Mouse (Mus musculus) liver, embryonic 13.5 days (tissue): ENCODE measurements around the gene Prr15l. TPM values are rescaled to one million over a fixed set of nuclear protein-coding genes. Genes with fewer than 3 reads are reported as not detected.
A peak's percentile ranks its signal among the peaks of the same experiment; 100 is the strongest.

Experiments
- ATAC-seq: fragments of 200-750 bp; cut with Nextera tagmentation; 2 replicates; pipeline ENCODE4 v1.8.0; 2017; ENCODE audit warnings: low read depth, mild to moderate bottlenecking, moderate number of reproducible peaks, moderate library complexity
- DNase-seq: peaks from one replicate; pipeline ENCODE4 v3.0.0; 2022
- H3K27ac ChIP-seq: fragments of 300-500 bp; sonication (generic); 2 replicates; pipeline ENCODE4 v1.5.1; 2015; ENCODE audit warnings: moderate library complexity, mild to moderate bottlenecking, inconsistent platforms
- H3K27me3 ChIP-seq: fragments of 300-500 bp; sonication (generic); 2 replicates; pipeline ENCODE4 v1.6.1; 2015; ENCODE audit warnings: mild to moderate bottlenecking, inconsistent platforms
- H3K36me3 ChIP-seq: fragments of 300-500 bp; sonication (generic); 2 replicates; pipeline ENCODE4 v1.6.1; 2015; ENCODE audit warnings: mild to moderate bottlenecking, inconsistent platforms
- H3K4me1 ChIP-seq: fragments of 300-500 bp; sonication (generic); replicated peaks from 2 replicates; pipeline ENCODE4 v1.6.1; 2015; ENCODE audit warnings: inconsistent platforms
- H3K4me2 ChIP-seq: fragments of 300-500 bp; sonication (generic); 2 replicates; pipeline ENCODE4 v1.6.1; 2015; ENCODE audit warnings: inconsistent platforms, mild to moderate bottlenecking, moderate library complexity
- H3K4me3 ChIP-seq: fragments of 300-500 bp; sonication (generic); replicated peaks from 2 replicates; pipeline ENCODE4 v1.5.1; 2015; ENCODE audit warnings: mild to moderate bottlenecking, inconsistent platforms
- H3K9ac ChIP-seq: fragments of 300-500 bp; sonication (generic); 2 replicates; pipeline ENCODE4 v1.6.1; 2015; ENCODE audit warnings: mild to moderate bottlenecking, inconsistent platforms
- H3K9me3 ChIP-seq: fragments of 300-500 bp; sonication (generic); replicated peaks from 2 replicates; pipeline ENCODE4 v1.6.1; 2016; ENCODE audit warnings: inconsistent platforms
- whole genome bisulfite sequencing: fragments of 180-500 bp; shearing (Covaris S2); methylation state at CpG from one replicate; pipeline ENCODE4 v1.1.7; 2015; ENCODE audit not compliant: insufficient replicate concordance; 5-methylcytosine and 5-hydroxymethylcytosine counted together
- polyA plus RNA-seq: library from polyadenylated mRNA; unstranded; fragments of >200 nt; fragmentation: Nextera tagmentation; extraction: Ambion mirVana; gene quantifications from 2 replicates; pipeline ENCODE4 v1.2.1, GENCODE M21; 2015

Prr15l gene
- polyA plus RNA-seq, 1 experiment from 2014 or later = 5.2 TPM

DNA sequence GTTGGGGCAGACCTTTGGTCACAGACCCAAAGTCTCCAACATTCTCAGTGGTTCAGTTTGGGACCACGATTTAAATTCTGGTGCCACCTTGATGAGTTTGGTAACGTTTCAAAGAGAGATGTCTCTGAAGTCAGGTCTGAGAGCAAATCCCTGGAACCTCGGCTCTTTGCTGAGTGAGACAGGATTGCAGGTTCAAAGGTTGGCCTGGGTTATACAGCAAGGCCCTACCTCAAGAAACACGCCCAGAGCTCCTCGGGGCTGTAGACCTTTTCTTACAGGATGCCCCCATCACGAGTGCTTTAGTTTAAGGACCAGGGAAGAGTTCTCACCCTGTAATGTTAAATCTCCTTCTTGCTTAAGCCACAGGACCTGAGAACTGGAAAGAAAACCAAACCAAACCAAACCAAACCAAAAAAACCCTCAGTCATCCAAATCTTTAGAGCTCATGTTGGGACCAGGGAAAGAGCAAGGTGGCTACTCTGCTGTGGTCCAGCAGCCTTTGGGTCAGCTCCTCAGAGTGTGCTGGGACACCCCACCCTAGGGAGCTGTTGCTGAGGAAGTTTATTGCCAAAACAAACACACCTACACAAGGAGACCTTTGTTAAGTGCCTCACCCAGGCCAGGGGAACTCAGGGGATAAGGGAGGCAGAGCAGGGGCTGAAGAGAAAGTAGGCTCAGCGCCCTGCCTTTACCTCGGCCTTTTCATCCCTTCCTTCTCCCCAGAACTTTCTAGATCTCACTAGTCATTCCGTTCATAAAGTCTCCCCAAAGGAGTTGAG lies 8.2 kb downstream of the Prr15l start:
- Histone ChIP-seq H3K9me3 (no peaks in the 10 kb centered on the region), H3K27me3 (no peaks in the 10 kb centered on the region), H3K36me3 (peaks cover 58% of the 10 kb centered on the region), H3K4me1 (peaks cover 98% of the 10 kb centered on the region), H3K27ac (peak overlapping the region; percentile 99), H3K4me2 (0 out of 2 replicates have a peak overlapping the region, but pooled peaks have one; percentile 55), H3K9ac (peak overlapping the region; percentile 95; the same call in 1 of the 2 replicates), H3K4me3 (no peak overlapping the region)
- no peak for DNase-seq
- WGBS = 80% methylated on average over 9 of the region's 9 CpGs
- no peak for ATAC-seq

DNA sequence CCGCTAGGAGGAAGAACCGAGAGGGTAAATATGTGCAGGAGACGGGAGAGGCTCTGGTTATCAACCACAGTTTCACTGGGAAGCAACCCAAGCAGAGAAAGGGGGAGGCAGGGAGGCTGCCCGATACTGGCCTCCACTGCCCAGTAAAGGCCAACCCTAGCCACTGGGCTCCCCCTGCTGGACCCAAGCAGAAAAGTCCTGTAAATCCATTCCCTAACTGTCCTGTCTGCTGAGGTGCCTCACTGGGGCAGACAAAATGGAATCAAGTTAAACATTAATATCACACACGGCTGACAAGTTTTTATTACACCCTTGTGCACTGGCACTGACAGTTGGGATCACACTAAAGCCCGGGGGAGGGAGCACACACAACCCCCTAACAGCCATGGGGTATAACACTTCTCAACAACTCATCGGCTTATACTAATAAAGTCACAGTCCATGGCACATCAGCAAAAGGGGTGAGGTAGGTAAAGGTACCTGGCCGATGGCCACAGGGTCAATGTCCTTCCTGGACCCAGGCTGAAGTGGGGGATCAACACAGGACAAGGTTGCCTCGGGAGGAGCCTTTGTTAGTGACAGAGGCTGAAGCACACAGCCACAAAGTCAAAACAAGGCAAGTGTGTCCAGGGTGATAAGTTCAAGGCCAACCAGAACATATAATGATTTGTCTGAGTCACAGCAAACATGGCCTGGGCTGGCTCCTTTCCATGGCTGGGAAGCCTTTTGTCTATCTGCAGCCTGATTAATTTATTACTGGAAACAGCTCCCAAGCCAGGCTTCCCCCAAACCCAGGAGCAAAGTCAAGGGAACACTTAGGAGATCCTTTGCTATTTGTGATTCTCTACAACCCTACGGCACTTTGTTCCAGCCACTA lies 9.9 kb downstream of the Prr15l start:
- WGBS = 50% methylated on average over 10 of the region's 10 CpGs
- peak overlapping the region; percentile 95 for H3K9ac ChIP-seq
- peak overlapping the region; percentile 99 for H3K27ac ChIP-seq
- peak overlapping the region; percentile 80 for H3K4me3 ChIP-seq
- ATAC-seq (peak; percentile 8), DNase-seq (peak; percentile 60)
- no peaks in the 10 kb centered on the region for H3K27me3 ChIP-seq
- peaks cover 95% of the 10 kb centered on the region for H3K4me1 ChIP-seq
- H3K36me3 ChIP-seq = peaks cover 68% of the 10 kb centered on the region
- H3K9me3 ChIP-seq = no peaks in the 10 kb centered on the region
- H3K4me2 ChIP-seq = peak overlapping the region; percentile 95

DNA sequence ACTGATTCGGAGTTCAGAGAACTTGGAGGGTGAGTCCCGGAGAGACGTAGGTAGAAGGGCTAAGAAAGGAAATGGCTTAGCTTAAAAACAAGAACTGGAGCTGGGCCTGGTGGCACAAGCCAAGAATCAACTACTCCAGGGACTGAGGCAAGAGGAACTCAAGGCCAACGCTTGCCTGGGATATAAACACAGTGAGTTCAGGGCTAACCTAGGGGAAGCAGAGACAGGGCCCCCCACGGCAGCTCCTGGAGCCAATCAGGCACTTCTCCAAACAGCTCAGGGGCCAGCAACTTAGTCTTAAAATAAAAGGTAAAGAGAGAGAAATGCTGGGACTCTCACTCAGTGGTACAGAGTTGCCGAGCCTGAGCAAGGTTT lies 10.5 kb downstream of the Prr15l start:
- Histone ChIP-seq H3K27me3 (no peaks in the 10 kb centered on the region), H3K4me3 (peak overlapping the region; percentile 80), H3K36me3 (peaks cover 68% of the 10 kb centered on the region), H3K27ac (peak overlapping the region; percentile 99), H3K9me3 (no peaks in the 10 kb centered on the region), H3K9ac (peak overlapping the region; percentile 95), H3K4me2 (peak overlapping the region; percentile 95), H3K4me1 (peaks cover 92% of the 10 kb centered on the region)
- no peak for ATAC-seq
- WGBS = 76% methylated on average over 6 of the region's 6 CpGs
- no peak for DNase-seq

DNA sequence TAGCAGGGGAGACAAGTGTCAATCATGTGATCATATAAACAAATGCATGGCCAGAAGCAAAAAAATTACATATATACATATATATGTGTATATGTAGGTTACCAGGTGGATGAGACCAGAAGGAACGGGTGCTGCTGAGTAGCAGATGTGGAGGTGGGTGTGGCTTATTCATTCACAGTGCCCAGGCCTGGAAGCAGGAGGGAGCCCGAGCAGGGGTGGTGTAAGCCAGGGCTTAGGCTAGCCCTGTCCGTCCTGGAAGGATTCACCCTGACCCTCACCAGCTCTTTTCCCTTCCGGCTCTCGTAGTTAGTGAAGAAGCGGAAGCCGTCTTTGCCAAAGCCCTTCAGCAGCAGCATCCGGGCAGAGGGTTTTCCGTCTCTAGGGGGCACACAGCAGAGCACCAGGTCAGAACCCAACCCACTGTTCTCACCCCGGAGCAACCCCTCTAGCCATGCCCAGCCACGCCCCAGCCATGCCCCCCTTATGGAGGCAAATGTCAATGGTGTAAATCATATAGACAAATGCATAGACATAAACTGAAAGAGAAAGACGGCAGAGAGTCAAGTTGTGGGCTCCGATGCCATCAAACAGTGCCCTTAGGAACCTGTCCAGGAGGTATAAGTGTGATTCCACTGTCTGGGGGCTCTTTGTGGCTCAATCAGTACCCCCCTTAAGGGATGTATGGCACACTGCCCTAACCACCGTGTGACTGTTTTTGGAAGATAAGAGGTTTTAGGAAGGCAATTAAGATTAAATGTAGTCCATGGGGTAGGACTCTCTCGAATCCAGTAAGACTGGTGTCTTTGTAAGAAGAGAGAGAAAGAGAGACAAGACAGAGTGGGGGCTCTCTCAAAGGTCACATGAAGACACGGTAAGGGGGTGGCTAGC lies 12.9 kb downstream of the Prr15l start:
- Histone ChIP-seq H3K4me2 (peak overlapping the region; percentile 95), H3K27ac (peak overlapping the region; percentile 99), H3K27me3 (no peaks in the 10 kb centered on the region), H3K4me3 (peak overlapping the region; percentile 80), H3K9ac (peak overlapping the region; percentile 95), H3K36me3 (peaks cover 62% of the 10 kb centered on the region), H3K4me1 (peaks cover 85% of the 10 kb centered on the region), H3K9me3 (no peaks in the 10 kb centered on the region)
- DNase-seq (peak; percentile 67), ATAC-seq (peak; percentile 6)
- 44% methylated on average over 16 of the region's 16 CpGs for WGBS

DNA sequence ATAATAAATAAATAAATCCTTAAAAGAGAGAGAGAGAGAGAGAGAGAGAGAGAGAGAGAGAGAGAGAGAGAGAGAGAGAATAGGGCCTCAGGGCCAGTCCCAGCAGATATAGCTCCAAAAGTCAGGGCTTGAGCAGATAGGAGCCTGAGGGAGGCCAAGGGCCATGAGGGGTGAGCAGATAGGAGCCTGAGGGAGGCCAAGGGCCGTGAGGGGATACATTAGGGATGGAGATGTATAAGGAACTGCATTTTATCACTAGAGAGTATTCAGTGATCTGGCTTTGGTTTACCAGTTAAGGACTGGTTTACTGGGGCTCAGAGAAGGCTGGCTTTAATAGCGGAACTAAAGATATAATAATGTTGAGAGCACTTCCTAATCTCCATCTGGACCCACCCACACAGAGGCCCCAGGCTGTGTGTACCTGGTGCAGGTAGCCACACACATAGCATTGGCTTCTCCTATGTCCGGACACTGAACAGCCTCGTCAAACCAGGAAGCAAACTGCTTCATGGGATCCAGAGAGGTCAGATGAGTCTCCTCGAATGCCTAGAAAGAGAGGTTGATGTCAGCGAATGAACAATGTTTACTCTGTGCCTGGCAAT lies 14.2 kb downstream of the Prr15l start:
- Histone ChIP-seq H3K4me2 (peak overlapping the region; percentile 95), H3K36me3 (peaks cover 49% of the 10 kb centered on the region), H3K4me3 (peak overlapping the region; percentile 80), H3K27me3 (no peaks in the 10 kb centered on the region), H3K4me1 (peaks cover 85% of the 10 kb centered on the region), H3K9ac (peak overlapping the region; percentile 95), H3K27ac (peak overlapping the region; percentile 99), H3K9me3 (no peaks in the 10 kb centered on the region)
- 31% methylated on average over 6 of the region's 6 CpGs for WGBS
- peak; percentile 73 for ATAC-seq
- peak; percentile 85 for DNase-seq

DNA sequence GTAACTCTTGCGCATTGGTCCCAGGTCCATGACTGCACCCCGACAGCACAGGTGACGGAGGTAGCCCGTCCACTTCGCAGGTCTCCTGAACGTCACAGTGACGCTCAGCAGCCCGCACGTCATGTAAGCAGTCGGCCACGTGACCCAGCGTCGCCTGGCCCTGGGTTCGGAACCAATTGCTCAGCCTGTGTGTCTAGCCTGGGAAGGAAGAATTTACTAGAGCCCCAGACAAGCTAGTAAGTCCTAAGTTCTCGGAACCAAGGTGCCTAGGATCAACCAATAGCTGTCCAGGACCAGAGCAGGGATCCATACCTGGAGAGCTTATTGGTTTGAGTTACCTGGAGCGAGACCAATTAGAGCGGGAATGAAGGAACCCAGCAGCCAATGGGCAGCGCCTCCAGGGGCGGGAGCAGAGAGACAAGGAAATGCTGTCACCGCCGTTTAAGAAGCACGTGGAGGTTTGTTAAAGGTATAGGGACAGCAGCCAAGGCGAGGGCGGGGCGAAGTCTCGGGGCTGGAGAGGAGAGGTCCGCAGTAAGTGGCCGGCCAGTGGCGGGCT lies 15.9 kb downstream of the Prr15l start, which contains the start of gene Pnpo:
TSS of gene Pnpo (minus strand) at position 241 of the 559 bp plus-strand sequence.
- Histone ChIP-seq H3K4me1 (peaks cover 85% of the 10 kb centered on the region), H3K9ac (peak within 1 kb of the TSS; percentile 95), H3K27me3 (no peaks in the 10 kb centered on the region), H3K27ac (peak within 1 kb of the TSS; percentile 99), H3K4me3 (peak within 1 kb of the TSS; percentile 80), H3K9me3 (no peaks in the 10 kb centered on the region), H3K4me2 (peak within 1 kb of the TSS; percentile 95), H3K36me3 (peaks cover 39% of the 10 kb centered on the region)
- peak; percentile 83 for ATAC-seq
- WGBS = under 1% methylated on average over 29 of the region's 29 CpGs
- DNase-seq = peak; percentile 97

DNA sequence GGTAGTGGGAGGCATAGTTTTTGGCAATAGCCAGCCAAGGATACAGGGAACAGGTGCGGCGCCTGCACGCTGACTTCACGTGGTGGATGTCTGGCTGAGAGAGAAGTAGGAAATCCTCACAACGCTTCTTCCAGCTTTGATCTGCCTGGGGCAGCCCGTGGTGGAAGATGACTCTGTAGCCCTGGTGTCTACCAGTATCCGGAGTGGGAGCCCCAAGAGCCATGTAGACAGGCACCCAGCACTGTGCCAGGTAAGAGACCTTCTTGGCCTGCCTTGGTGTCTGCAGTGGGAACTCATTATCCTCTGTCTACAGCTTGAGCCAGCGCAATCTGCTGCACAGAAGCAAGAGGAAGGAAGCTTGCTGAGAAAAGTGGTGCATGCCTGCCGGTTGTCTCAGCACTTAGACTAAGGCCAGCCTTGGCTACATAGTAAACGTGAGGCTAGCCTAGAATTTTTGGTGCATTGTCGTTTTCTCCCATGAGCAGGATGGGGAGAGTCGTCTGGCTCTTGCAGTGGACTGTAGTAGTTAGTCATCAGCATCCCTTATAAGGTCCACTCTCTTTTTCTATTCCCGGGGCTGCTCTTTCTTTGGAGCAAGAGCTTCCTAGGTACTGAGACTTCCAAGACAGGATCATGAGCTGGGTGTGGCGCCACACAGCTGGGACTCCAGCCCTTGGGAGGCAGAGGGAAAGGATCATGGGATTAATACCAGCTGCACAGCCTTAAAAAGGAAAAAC lies 17.1 kb downstream of the Prr15l start:
- Histone ChIP-seq H3K9ac (peak overlapping the region; percentile 87), H3K27me3 (no peaks in the 10 kb centered on the region), H3K9me3 (no peaks in the 10 kb centered on the region), H3K4me1 (peaks cover 85% of the 10 kb centered on the region), H3K27ac (peak overlapping the region; percentile 99), H3K4me3 (peak overlapping the region; percentile 80), H3K36me3 (peaks cover 39% of the 10 kb centered on the region), H3K4me2 (peak overlapping the region; percentile 95)
- DNase-seq (no peak), ATAC-seq (no peak)
- WGBS = 18% methylated on average over 14 of the region's 14 CpGs

DNA sequence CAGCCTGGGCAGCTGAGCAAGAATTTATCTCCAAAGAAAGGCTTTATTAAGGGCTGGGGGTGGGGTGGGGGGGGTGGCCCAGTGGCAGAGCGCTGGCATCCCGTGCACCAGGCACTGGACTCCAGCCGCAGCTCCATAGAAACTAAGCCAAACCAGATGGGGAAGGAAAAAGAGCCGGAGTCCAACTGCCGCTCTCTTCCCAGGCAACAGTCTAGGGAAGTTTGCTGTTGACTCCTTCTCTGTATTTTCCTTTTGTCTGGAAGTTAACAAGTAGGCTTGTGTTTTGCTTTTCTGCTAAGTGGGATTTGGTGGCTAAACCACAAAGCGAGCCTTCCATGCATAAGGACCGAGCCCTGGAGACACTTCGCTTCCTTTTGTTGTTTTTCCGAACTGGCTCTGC lies 18.6 kb downstream of the Prr15l start:
- no peak for ATAC-seq

DNA sequence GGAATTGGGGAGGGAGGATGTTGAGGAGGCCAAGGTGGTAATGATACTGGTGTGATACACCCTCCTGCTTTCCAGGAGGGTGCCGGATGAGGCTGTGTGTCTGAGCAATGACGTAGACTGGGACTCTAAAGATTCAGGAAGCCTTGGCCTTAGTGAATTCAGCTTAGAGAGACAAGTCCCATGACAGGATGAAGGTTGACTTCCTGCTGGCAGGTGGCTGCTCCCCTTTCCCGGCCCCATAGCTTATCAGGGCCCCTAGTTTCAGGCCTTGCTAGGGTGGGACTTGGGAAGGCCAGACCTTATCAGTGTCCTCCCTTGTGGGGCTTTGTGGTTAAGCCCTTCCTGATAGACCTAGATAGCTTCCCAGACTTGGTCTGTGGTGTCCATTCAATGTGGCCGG lies 19.9 kb downstream of the Prr15l start:
- peak overlapping the region; percentile 87 for H3K9ac ChIP-seq

More for the DNA sequence above, 18.6 kb downstream of the Prr15l start:
- Histone ChIP-seq H3K27ac (peak overlapping the region; percentile 99), H3K27me3 (no peaks in the 10 kb centered on the region), H3K4me1 (peaks cover 85% of the 10 kb centered on the region), H3K36me3 (peaks cover 39% of the 10 kb centered on the region), H3K4me2 (peak overlapping the region; percentile 95), H3K9me3 (no peaks in the 10 kb centered on the region), H3K4me3 (peak overlapping the region; percentile 80), H3K9ac (peak overlapping the region; percentile 87)
- WGBS = 48% methylated on average over 9 of the region's 9 CpGs
- no peak for DNase-seq

More for the DNA sequence above, 19.9 kb downstream of the Prr15l start:
- Histone ChIP-seq H3K36me3 (peaks cover 48% of the 10 kb centered on the region), H3K27ac (peak overlapping the region; percentile 99), H3K27me3 (no peaks in the 10 kb centered on the region), H3K9me3 (no peaks in the 10 kb centered on the region), H3K4me3 (peak overlapping the region; percentile 80), H3K4me2 (peak overlapping the region; percentile 95), H3K4me1 (peaks cover 89% of the 10 kb centered on the region)
- ATAC-seq = peak; percentile 75
- DNase-seq = peak; percentile 91
- 19% methylated on average over 4 of the region's 4 CpGs for WGBS
